Mouse (Mus musculus) urinary bladder, postnatal 10 days (tissue): Measurements from ENCODE around the gene Camk1.
A peak's percentile ranks its signal among the peaks of the same experiment; 100 is the strongest.

Experiments
- DNase-seq: peaks from one replicate; pipeline ENCODE4 v3.0.0; 2022; ENCODE audit warnings: low spot score

Camk1 gene

GRCm38 (mm10) chr6:113343177-113344092 is at the start of gene Camk1:
Camk1 (minus strand) TSS chr6:113343984.
- peak; percentile 34 for DNase-seq

- DNase-seq = no peak
Measured at GRCm38 (mm10) chr6:113392387-113393071, 48.7 kb upstream of the Camk1 start.

GRCm38 (mm10) chr6:113392015-113392386 is 48.2 kb upstream of the Camk1 start:
- DNase-seq = no peak

GRCm38 (mm10) chr6:113390715-113391114 is 46.9 kb upstream of the Camk1 start:
- DNase-seq = no peak

GRCm38 (mm10) chr6:113388960-113389359 is 45.2 kb upstream of the Camk1 start, which contains the start of gene Ttll3:
Ttll3 (plus strand) TSS chr6:113389260.
- no peak for DNase-seq

- DNase-seq = no peak
Measured at GRCm38 (mm10) chr6:113386025-113386424, 42.2 kb upstream of the Camk1 start.

- DNase-seq = no peak
Measured at GRCm38 (mm10) chr6:113385160-113385714, 41.5 kb upstream of the Camk1 start.

GRCm38 (mm10) chr6:113384351-113384927 is 40.7 kb upstream of the Camk1 start:
- DNase-seq = no peak

GRCm38 (mm10) chr6:113380480-113380879 is 36.7 kb upstream of the Camk1 start:
- DNase-seq = no peak

GRCm38 (mm10) chr6:113379246-113379645 is 35.5 kb upstream of the Camk1 start:
- no peak for DNase-seq

GRCm38 (mm10) chr6:113377496-113378385 is 34.0 kb upstream of the Camk1 start, which contains the start of the genes Tada3 and Arpc4:
Tada3 (minus strand) TSS chr6:113377883.
Arpc4 (plus strand) TSS chr6:113378115.
- peak; percentile 62 for DNase-seq

GRCm38 (mm10) chr6:113377172-113377495 is 33.4 kb upstream of the Camk1 start:
- no peak for DNase-seq

- DNase-seq = no peak
Measured at GRCm38 (mm10) chr6:113373491-113373890, 29.7 kb upstream of the Camk1 start.

GRCm38 (mm10) chr6:113370194-113370929 is 26.6 kb upstream of the Camk1 start:
- DNase-seq = no peak

GRCm38 (mm10) chr6:113368577-113368976 is 24.8 kb upstream of the Camk1 start:
- no peak for DNase-seq

- no peak for DNase-seq
Measured at GRCm38 (mm10) chr6:113368124-113368523, 24.3 kb upstream of the Camk1 start.

- no peak for DNase-seq
Measured at GRCm38 (mm10) chr6:113367574-113367973, 23.8 kb upstream of the Camk1 start.

- DNase-seq = no peak
Measured at GRCm38 (mm10) chr6:113366639-113367038, 22.9 kb upstream of the Camk1 start.

- DNase-seq = no peak
Measured at GRCm38 (mm10) chr6:113364518-113365135, 20.8 kb upstream of the Camk1 start.

GRCm38 (mm10) chr6:113362241-113362640 is 18.5 kb upstream of the Camk1 start:
- no peak for DNase-seq
